Mouse (Mus musculus) mesoderm, embryonic 11.5 days (tissue): ENCODE results near the gene Zfp553.

Experiments
- DNase-seq: peaks from one replicate; pipeline ENCODE4 v3.0.0-alpha.2; 2012; ENCODE audit warnings: low read depth, low spot score

Gene Zfp553

DNA sequence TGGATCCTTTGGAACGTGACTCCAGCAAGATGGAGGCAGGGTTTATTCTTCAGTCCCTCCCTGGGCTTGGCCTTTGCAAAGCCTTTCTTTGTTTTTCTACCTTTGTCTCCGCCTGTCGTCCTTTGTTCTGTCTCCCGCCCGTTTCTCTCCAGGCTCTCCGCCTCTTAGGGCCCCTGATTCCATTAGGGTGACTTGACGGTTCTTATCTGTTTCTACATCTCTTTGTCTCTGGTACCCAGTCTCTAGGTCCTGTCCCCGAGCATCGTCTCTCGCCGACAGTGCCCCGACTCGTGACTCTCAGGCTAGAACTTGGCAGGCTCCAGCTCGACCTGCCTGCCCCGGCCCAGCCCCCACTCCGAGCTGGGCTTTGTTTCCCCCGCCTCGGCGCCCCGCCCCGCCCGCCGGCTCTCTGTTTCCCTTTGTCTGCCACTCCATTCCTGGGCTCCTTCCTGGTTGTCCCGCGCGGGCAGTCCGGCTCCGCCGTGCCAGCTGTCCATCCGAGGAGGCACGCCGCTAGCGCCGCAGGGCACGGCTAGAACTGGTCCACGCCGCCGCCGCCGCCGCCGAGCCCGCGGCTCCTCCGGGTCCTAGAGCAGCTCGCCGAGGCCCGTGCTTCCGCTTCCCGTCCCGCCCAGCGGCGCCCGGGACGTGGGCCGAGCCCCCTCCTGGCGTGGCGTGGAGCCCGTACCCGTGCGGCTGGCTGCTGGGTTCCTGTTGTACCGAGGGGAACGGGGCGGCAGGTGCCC is at the start of gene Zfp553, which contains the start of gene Sept1:
Gene Zfp553, plus strand, starts transcription at position 440 of the 746 bp plus-strand sequence.
Gene Sept1, minus strand, starts transcription at position 509 of the 746 bp plus-strand sequence.
- DNase-seq, result peak; percentile 86

- DNase-seq, result no peak
Observed at GRCm38 (mm10) chr7:127183345-127183744, 49.5 kb upstream of the Zfp553 start.

GRCm38 (mm10) chr7:127183828-127184227 is 49.0 kb upstream of the Zfp553 start:
- DNase-seq, result no peak

GRCm38 (mm10) chr7:127184720-127185119 is 48.1 kb upstream of the Zfp553 start:
- no peak for DNase-seq

- DNase-seq, result no peak
Observed at GRCm38 (mm10) chr7:127185601-127186000, 47.3 kb upstream of the Zfp553 start.

GRCm38 (mm10) chr7:127187351-127187750 is 45.5 kb upstream of the Zfp553 start:
- no peak for DNase-seq

DNA sequence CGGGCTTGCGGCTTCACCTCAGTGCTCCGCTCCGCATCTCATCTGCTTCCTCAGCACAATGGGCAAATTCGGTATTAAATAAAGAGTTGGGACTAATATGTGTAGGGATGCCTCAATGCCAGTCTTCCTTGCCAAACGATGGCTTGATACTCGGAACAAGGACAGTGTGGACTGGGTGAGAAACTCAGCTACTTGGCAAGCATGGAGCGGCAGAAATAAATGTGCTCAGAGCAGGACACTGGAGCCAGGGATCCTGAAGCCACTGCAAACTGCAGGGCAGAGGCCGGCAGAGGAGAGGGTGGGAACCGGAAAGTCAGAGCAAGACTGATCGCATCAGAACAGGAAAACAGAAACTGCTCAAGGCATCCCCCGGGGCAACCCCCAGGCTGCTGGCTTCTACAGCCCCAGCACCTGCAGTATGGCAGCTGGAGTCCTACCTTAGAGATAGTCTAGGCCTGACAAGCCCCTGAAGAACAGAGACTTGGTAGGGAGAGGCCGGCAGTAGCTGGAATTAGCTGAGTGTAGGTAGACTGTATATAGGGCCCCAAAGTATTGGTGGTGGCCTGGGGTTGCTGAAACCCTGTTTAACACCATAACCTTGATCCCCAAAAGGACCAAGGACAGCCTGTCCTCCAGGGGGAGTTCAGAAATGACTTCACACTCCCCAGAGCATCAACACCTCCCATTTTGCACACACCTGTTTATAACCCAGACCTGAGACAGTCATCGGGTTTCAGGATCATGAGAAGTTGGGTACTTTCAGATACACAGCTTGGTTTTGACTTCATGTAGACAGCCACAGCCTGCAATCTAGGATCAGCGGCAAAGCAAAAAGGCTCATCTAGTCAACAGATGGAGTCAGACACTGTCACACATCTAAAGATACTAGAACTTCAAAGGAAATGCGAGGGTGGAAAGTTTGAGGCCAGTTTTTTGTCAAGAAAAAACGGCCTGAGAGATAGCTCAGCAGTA is 44.3 kb upstream of the Zfp553 start:
- no peak for DNase-seq

GRCm38 (mm10) chr7:127190672-127191071 is 42.2 kb upstream of the Zfp553 start:
- DNase-seq, result no peak

GRCm38 (mm10) chr7:127192989-127193388 is 39.9 kb upstream of the Zfp553 start:
- no peak for DNase-seq

- no peak for DNase-seq
Observed at GRCm38 (mm10) chr7:127194011-127194632, 38.7 kb upstream of the Zfp553 start.

DNA sequence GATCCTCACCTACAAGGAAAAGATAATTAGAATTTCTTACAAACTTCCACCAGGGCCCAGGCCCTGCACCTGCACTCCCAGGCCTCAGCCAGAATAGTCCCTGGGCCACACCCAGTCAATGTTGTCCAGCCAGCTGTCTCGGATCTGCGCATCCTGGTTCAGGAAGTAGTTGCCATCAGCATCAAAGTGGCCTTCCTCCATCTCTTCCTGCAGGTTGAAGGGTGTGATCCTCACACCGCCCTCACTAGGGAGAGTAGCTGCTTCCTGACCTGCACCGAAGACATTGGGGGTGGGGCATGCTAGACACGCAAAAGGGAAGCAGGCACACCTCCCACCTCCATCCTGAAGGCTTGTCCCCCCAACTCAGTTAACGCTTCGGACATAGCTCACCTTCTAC is 38.2 kb upstream of the Zfp553 start:
- no peak for DNase-seq

- DNase-seq, result peak; percentile 97
Observed at GRCm38 (mm10) chr7:127195544-127196295, 37.1 kb upstream of the Zfp553 start, which contains the start of gene Cd2bp2. Gene Cd2bp2, minus strand, starts transcription at chr7:127196050.

DNA sequence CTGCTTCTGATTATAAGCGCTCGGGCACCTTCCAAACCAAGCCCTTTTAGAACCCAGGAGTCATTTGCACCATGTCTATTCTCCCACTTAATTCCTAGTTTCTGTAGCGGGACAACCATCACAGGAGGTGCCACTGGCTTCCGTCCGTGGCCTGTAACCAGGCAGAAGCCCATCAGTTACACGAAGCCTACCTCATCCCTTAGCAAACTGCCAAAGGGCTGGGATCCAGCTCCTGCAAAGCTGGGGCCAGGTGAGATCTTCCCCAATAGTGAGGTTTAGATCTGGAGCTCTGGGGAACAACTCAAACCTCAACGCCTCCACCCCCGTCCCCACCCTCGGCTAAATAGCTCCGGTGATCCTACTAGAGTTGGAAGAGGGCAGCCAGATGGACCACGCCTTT is 36.4 kb upstream of the Zfp553 start:
- no peak for DNase-seq

GRCm38 (mm10) chr7:127206606-127207005 is 26.3 kb upstream of the Zfp553 start:
- no peak for DNase-seq

- no peak for DNase-seq
Observed at GRCm38 (mm10) chr7:127207374-127208294, 25.2 kb upstream of the Zfp553 start.

DNA sequence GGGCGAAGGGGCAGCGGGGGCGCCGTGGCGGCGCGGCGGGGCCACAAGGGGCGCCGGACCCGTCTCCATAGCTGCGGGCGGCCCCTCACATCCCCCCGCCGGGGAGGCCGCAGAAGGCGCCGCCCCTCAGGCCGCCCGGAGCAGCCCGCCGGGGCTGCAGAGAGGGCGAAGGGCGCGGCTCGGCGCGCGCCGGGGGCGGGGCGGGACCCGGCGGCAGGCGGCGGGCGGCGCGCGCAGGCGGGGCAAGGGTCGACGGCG is 24.6 kb upstream of the Zfp553 start, which contains the start of gene Tbc1d10b:
Gene Tbc1d10b, minus strand, starts transcription at position 174 of the 258 bp plus-strand sequence.
- DNase-seq, result no peak

DNA sequence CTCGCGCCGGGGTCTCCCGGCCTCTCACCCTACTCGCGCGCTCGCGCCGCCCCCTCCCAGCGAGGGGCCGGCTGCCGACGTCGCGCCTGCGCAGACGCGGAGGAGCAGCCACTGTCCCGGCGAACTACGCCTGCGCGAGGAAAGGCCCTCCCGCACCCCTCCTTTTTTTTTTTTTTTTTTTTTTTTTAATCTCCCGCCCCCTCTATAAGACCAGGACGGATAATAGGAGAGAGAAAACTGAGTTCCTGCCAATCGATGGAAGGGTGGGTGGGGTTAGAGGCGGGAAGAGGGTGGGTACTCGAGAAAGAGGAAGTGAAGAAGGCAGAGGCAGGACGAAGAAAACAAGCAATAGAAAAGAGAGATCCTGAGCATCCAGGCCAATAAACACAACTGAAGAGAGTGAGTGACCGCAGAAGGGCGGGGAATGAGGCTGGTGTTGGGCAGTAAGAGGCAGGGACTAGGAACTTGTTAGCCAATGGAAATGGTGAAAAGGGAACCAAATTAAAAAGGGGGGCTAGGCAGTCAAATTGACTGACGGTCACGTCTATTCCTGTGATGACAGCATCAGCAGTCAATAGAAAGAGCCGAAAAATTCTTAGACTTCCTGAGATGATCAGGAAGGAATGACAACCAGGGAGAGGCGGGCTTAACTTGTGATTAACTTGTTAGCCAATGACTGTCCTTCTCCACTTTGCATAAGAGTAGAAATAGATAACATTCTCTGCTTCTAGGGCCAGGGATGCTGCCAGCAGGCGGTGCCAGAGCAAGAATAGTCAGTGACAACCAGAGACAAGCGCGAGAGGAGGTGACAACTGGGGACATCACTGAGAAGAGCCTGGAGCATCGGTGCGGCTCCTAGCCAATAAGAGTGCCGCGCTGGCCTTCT is 24.1 kb upstream of the Zfp553 start, which contains the start of gene Mylpf:
Gene Mylpf, plus strand, starts transcription at position 338 of the 886 bp plus-strand sequence.
- DNase-seq, result peak; percentile 96

- DNase-seq, result no peak
Observed at GRCm38 (mm10) chr7:127209851-127210250, 23.0 kb upstream of the Zfp553 start.

DNA sequence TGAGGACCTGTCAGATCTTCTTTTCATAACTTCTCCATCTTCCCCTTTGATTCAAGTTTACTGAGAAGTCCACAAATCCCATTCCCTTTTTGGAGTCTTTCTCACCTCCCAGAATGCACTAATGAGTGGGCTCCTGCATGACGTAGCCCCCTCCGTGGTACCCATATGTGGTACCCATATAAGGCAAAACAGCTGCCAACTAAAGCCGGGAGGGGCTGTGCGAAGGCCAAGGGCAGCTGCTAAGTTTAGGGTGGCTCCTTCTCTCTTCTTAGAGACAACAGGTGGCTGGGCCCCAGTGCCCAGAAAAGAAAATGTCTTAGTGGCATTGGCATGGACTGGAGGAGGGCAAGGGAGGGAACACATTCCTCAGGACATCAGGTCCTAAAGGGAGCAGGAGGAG is 22.6 kb upstream of the Zfp553 start:
- DNase-seq, result no peak
